Mouse (Mus musculus) CH12.LX (cell line): ENCODE data around the gene Fam222a.

Experiments
- CHD1 ChIP-seq: IDR thresholded peaks from 2 replicates; pipeline ENCODE4 v1.6.1; 2012; ENCODE audit warnings: low read depth, low read length, improper control_type of control experiment, inconsistent platforms
- CHD2 ChIP-seq: IDR thresholded peaks from 2 replicates; pipeline ENCODE4 v1.6.1; 2011; ENCODE audit warnings: low read length, improper control_type of control experiment
- CTCF ChIP-seq, 2 experiments: IDR thresholded peaks in 1 of 2; conservative IDR thresholded peaks in 1 of 2; 2 replicates each; pipeline ENCODE4 v1.5.1; 2011 to 2012; ENCODE audit warnings: low read depth in 2 of 2, low read length in 2 of 2, improper control_type of control experiment in 1 of 2, inconsistent platforms in 1 of 2, mild to moderate bottlenecking in 1 of 2, moderate library complexity in 1 of 2
- HCFC1 ChIP-seq: IDR thresholded peaks from 2 replicates; pipeline ENCODE4 v1.6.1; 2012; ENCODE audit warnings: low read depth, mild to moderate bottlenecking, inconsistent platforms, low read length, improper control_type of control experiment
- MAFK ChIP-seq: IDR thresholded peaks from 2 replicates; pipeline ENCODE4 v1.6.1; 2011; ENCODE audit warnings: low read length, improper control_type of control experiment; ENCODE audit not compliant: insufficient replicate concordance
- MYC ChIP-seq: IDR thresholded peaks from 2 replicates; pipeline ENCODE4 v1.6.1; 2011; ENCODE audit warnings: low read depth, mild to moderate bottlenecking, improper control_type of control experiment, low read length
- POLR2A ChIP-seq: IDR thresholded peaks from 2 replicates; pipeline ENCODE4 v1.6.1; 2011; ENCODE audit warnings: low read depth, mild to moderate bottlenecking, improper control_type of control experiment, low read length
- RCOR1 ChIP-seq: conservative IDR thresholded peaks from 2 replicates; pipeline ENCODE4 v1.6.1; 2012; ENCODE audit warnings: low read depth, mild to moderate bottlenecking, inconsistent platforms, low read length, improper control_type of control experiment
- USF1 ChIP-seq: IDR thresholded peaks from 2 replicates; pipeline ENCODE4 v1.6.1; 2014; ENCODE audit warnings: low read depth, mild to moderate bottlenecking, inconsistent platforms, low read length, improper control_type of control experiment

DNA sequence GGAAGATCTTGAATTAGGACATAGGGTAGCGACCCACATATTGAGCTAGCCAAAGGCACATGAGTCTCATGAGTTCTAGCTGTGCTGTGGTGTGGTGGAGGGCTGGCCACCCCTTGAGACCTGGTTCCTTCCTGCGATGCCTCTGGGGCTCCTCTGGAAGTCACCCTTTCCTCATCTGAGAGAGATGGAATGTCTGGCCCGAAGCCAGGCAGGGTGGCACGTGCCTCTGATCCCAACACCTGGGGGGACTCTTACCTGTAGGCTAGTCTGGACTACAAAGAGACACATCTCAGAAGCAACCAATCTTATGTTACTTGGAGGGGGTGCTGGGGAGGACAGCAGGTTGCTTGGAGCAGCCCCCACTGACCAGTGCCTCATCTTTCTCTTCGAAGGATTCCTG lies 26.1 kb downstream of the Fam222a start:
- TF ChIP-seq USF1 (no peak), CHD1 (no peak), CTCF (conservative IDR thresholded peaks at IDR 0.05 in 1 of 2, IDR thresholded peaks at IDR 0.05 in 1 of 2; ENCODE audit: low read depth in 2 of 2, low read length in 2 of 2) (no peak), POLR2A (no peak), RCOR1 (no peak), MAFK (no peak), CHD2 (no peak), HCFC1 (no peak), MYC (no peak)
